ENCODE assay signal across 1 mouse cellular context in genomic region chr4:135985193-135985592, GRCm38 (mm10).
TF ChIP-seq lines count a peak whose summit lies in the region.

No protein-coding gene starts in this region.

TF ChIP-seq in CH12.LX, 34 proteins besides CTCF, POLR2A, EP300 and RAD21 (continued from another document):
- TF ChIP-seq MAFK (IDR thresholded peaks at IDR 0.05; ENCODE audit: insufficient replicate concordance, low read length) (0 out of 2 replicates have a peak, but pooled peaks have one; percentile 9), CHD1 (IDR thresholded peaks at IDR 0.05; ENCODE audit: low read depth, low read length) (no peak), ETS1 (conservative IDR thresholded peaks at IDR 0.05; ENCODE audit: low read depth, low read length) (no peak), UBTF (IDR thresholded peaks at IDR 0.05; ENCODE audit: low read depth, low read length) (no peak)
